Mouse (Mus musculus) forebrain, embryonic 15.5 days (tissue): ENCODE results near the gene Adipor1. TPM values are rescaled to one million over a fixed set of nuclear protein-coding genes. Genes with fewer than 3 reads are reported as not detected.
"Not testable (repeated sequence)": the region's sequence is repeated elsewhere in the genome, so short reads cannot be mapped to it uniquely, and the experiment has no call there.

Source experiments
- ATAC-seq: fragments of 200-750 bp; cut with Nextera tagmentation; replicated peaks from 2 replicates; pipeline ENCODE4 v1.8.0; 2017; ENCODE audit warnings: mild to moderate bottlenecking, moderate TSS enrichment, moderate library complexity
- H3K27ac ChIP-seq: fragments of 300-500 bp; sonication (generic); replicated peaks from 2 replicates; pipeline ENCODE4 v1.5.1; 2015; ENCODE audit warnings: mild to moderate bottlenecking, inconsistent platforms
- H3K27me3 ChIP-seq: fragments of 300-500 bp; sonication (generic); 2 replicates; pipeline ENCODE4 v1.6.1; 2015; ENCODE audit warnings: inconsistent platforms
- H3K36me3 ChIP-seq: fragments of 300-500 bp; sonication (generic); 2 replicates; pipeline ENCODE4 v1.6.1; 2015; ENCODE audit warnings: mild to moderate bottlenecking, inconsistent platforms
- H3K4me1 ChIP-seq: fragments of 300-500 bp; sonication (generic); 2 replicates; pipeline ENCODE4 v1.6.1; 2015; ENCODE audit warnings: inconsistent platforms
- H3K4me2 ChIP-seq: fragments of 300-500 bp; sonication (generic); replicated peaks from 2 replicates; pipeline ENCODE4 v1.6.1; 2015; ENCODE audit warnings: mild to moderate bottlenecking, inconsistent platforms
- H3K4me3 ChIP-seq: fragments of 300-500 bp; sonication (generic); 2 replicates; pipeline ENCODE4 v1.5.1; 2015; ENCODE audit warnings: mild to moderate bottlenecking, inconsistent platforms
- H3K9ac ChIP-seq: fragments of 300-500 bp; sonication (generic); replicated peaks from 2 replicates; pipeline ENCODE4 v1.6.1; 2015; ENCODE audit warnings: mild to moderate bottlenecking, inconsistent platforms
- H3K9me3 ChIP-seq: fragments of 300-500 bp; sonication (generic); 2 replicates; pipeline ENCODE4 v1.6.1; 2016; ENCODE audit warnings: inconsistent platforms
- WGBS: fragments of 180-500 bp; shearing (Covaris S2); methylation state at CpG from one replicate; pipeline ENCODE4 v1.1.7; 2015; ENCODE audit warnings: mixed read lengths; 5-methylcytosine and 5-hydroxymethylcytosine counted together
- polyA plus RNA-seq: library from polyadenylated mRNA; unstranded; fragments of >200 nt; fragmentation: Nextera tagmentation; extraction: Ambion mirVana; gene quantifications from 2 replicates; pipeline ENCODE4 v1.2.1, GENCODE M21; 2015

The Adipor1 gene
- polyA plus RNA-seq, 1 experiment from 2014 or later: 63.4 TPM

- no peak overlapping the region for H3K9ac ChIP-seq
- ATAC-seq: no peak
- H3K27ac ChIP-seq: no peak overlapping the region
- peaks cover 82% of the 10 kb centered on the region for H3K36me3 ChIP-seq
- no peak overlapping the region for H3K4me3 ChIP-seq
- no peaks in the 10 kb centered on the region for H3K27me3 ChIP-seq
- H3K4me1 ChIP-seq: no peaks in the 10 kb centered on the region
- no peak overlapping the region for H3K4me2 ChIP-seq
- 91% methylated on average over 5 of the region's 5 CpGs for WGBS
- H3K9me3 ChIP-seq: no peaks in the 10 kb centered on the region
Observed at GRCm38 (mm10) chr1:134426289-134426688, 11.1 kb downstream of the Adipor1 start.

- Histone ChIP-seq H3K27ac (no peak overlapping the region), H3K4me2 (no peak overlapping the region), H3K9me3 (no peaks in the 10 kb centered on the region), H3K9ac (no peak overlapping the region), H3K36me3 (peaks cover 49% of the 10 kb centered on the region), H3K4me3 (no peak overlapping the region), H3K4me1 (no peaks in the 10 kb centered on the region), H3K27me3 (no peaks in the 10 kb centered on the region)
- 91% methylated on average over 10 of the region's 10 CpGs for WGBS
- ATAC-seq: no peak
Observed at GRCm38 (mm10) chr1:134433002-134433401, 17.8 kb downstream of the Adipor1 start.

DNA sequence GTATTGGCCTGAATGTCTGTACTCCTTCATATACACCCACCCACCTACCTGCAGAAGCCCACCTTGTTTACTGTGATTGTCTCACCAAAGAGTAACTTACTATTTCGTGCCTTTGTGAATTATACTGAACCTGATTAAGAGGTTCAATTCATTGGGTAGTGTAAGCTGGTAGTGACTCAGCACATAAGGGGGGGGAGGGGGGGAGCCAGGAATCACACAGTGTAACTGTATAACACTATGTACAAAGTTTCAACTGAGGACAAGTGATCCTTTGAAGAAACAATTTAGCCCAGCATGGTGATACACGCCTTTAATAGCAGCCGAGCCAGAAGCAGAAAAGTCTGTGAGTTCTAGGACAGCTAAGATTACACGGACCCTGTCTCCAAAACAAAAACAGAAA, 18.3 kb downstream of the Adipor1 start:
- no peak overlapping the region for H3K9ac ChIP-seq
- H3K4me2 ChIP-seq: no peak overlapping the region
- no peak for ATAC-seq
- H3K4me3 ChIP-seq: no peak overlapping the region
- no peak overlapping the region for H3K27ac ChIP-seq
- peaks cover 44% of the 10 kb centered on the region for H3K36me3 ChIP-seq
- WGBS: 92% methylated on average over 4 of the region's 4 CpGs
- no peaks in the 10 kb centered on the region for H3K27me3 ChIP-seq
- no peaks in the 10 kb centered on the region for H3K4me1 ChIP-seq
- H3K9me3 ChIP-seq: no peaks in the 10 kb centered on the region

GRCm38 (mm10) chr1:134435414-134435813, 20.2 kb downstream of the Adipor1 start:
- no peak for ATAC-seq
- Histone ChIP-seq H3K4me3 (no peak overlapping the region), H3K27ac (no peak overlapping the region), H3K9ac (no peak overlapping the region), H3K9me3 (no peaks in the 10 kb centered on the region), H3K36me3 (peaks cover 29% of the 10 kb centered on the region), H3K4me1 (no peaks in the 10 kb centered on the region), H3K27me3 (no peaks in the 10 kb centered on the region), H3K4me2 (no peak overlapping the region)
- 22% methylated on average over 4 of the region's 4 CpGs for WGBS

DNA sequence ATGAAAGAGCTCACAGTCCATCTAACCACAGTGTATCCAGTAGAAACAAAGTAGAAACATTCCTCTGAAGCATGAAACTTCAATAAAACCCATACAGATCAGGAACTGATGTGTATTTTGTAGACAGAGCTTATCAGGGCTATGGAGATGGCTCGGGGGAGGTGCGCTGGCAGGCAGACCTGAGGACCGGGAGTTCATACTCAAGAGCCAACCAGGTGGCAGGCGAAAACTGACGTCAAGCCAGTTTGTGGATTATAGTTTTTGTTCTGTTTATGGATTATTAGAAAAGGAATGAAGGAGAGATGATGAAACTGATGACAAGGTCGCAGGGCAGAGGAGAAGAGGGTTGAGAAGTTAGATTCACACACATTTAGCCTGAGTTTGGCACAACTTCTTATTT, 25.3 kb downstream of the Adipor1 start:
- WGBS: 91% methylated on average over 6 of the region's 6 CpGs
- Histone ChIP-seq H3K9me3 (no peaks in the 10 kb centered on the region), H3K4me2 (no peak overlapping the region), H3K9ac (no peak overlapping the region), H3K4me1 (no peaks in the 10 kb centered on the region), H3K36me3 (no peaks in the 10 kb centered on the region), H3K4me3 (no peak overlapping the region), H3K27ac (no peak overlapping the region), H3K27me3 (no peaks in the 10 kb centered on the region)
- ATAC-seq: no peak

GRCm38 (mm10) chr1:134441737-134442136, 26.6 kb downstream of the Adipor1 start:
- H3K4me1 ChIP-seq, H3K36me3 ChIP-seq, H3K4me3 ChIP-seq, H3K4me2 ChIP-seq, H3K9ac ChIP-seq, H3K27me3 ChIP-seq, H3K9me3 ChIP-seq, ATAC-seq, H3K27ac ChIP-seq: not testable (repeated sequence)
- 89% methylated on average over 8 of the region's 10 CpGs for whole genome bisulfite sequencing

GRCm38 (mm10) chr1:134442394-134442793, 27.2 kb downstream of the Adipor1 start:
- H3K9ac ChIP-seq: no peak overlapping the region
- no peaks in the 10 kb centered on the region for H3K27me3 ChIP-seq
- no peak overlapping the region for H3K4me2 ChIP-seq
- H3K9me3 ChIP-seq: no peaks in the 10 kb centered on the region
- no peak overlapping the region for H3K27ac ChIP-seq
- H3K36me3 ChIP-seq: no peaks in the 10 kb centered on the region
- H3K4me3 ChIP-seq: no peak overlapping the region
- no peak for ATAC-seq
- 99% methylated on average over 3 of the region's 3 CpGs for whole genome bisulfite sequencing
- H3K4me1 ChIP-seq: no peaks in the 10 kb centered on the region

- not testable (repeated sequence) for H3K27me3 ChIP-seq, H3K9ac ChIP-seq
Observed at GRCm38 (mm10) chr1:134443288-134443687, 28.1 kb downstream of the Adipor1 start.

DNA sequence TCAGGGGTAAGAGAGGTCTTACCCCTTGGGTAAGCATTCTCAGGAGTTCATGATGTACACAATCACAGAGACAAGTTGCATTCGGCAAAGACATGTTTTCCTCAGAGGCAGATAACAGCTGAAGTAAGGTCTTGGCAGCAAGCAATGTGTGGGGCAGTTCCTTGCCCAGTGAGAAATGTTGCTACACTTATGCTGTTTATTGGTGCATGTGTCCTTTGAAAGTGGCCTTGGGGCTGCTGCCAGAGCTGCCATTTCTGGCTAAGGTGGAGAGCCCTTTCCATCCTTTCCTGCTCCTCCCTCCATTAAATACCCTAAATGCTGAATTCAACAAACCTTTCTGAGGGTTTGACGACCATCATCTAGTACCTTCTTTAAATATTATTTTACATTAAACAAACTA, 30.2 kb downstream of the Adipor1 start:
- Histone ChIP-seq H3K9ac (no peak overlapping the region), H3K36me3 (no peaks in the 10 kb centered on the region), H3K27me3 (no peaks in the 10 kb centered on the region), H3K9me3 (no peaks in the 10 kb centered on the region), H3K4me2 (no peak overlapping the region), H3K27ac (no peak overlapping the region), H3K4me1 (no peaks in the 10 kb centered on the region), H3K4me3 (no peak overlapping the region)
- no peak for ATAC-seq
- WGBS: 92% methylated on average over 2 of the region's 2 CpGs

More at GRCm38 (mm10) chr1:134443288-134443687, 28.1 kb downstream of the Adipor1 start:
- H3K4me1 ChIP-seq, H3K36me3 ChIP-seq, ATAC-seq, H3K27ac ChIP-seq, H3K9me3 ChIP-seq, H3K4me2 ChIP-seq, H3K4me3 ChIP-seq: not testable (repeated sequence)
- 89% methylated on average over 1 of the region's 1 CpGs for WGBS

DNA sequence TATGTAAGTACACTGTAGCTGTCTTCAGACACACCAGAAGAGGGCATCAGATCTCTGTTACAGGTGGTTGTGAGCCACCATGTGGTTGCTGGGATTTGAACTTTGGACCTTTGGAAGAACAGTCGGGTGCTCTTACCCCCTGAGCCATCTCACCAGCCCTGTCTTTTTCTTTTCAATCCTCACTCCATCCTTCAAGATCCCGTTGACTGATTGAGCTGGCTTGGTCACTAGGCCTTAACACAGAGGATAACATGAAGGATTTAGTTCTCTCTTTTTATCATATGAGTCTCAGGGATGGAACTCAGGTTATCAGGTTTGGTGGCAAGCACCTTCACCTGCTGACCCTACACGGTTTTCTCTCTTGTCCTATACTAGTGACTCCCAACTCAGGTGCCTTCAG, 33.4 kb downstream of the Adipor1 start:
- H3K9ac ChIP-seq, H3K27me3 ChIP-seq, H3K4me1 ChIP-seq, H3K4me3 ChIP-seq, H3K36me3 ChIP-seq, H3K27ac ChIP-seq, ATAC-seq, H3K9me3 ChIP-seq, H3K4me2 ChIP-seq: not testable (repeated sequence)
- 72% methylated on average over 3 of the region's 3 CpGs for WGBS

- Histone ChIP-seq H3K36me3 (no peaks in the 10 kb centered on the region), H3K4me1 (peaks cover 7% of the 10 kb centered on the region), H3K27ac (no peak overlapping the region), H3K9ac (no peak overlapping the region), H3K4me3 (no peak overlapping the region), H3K9me3 (no peaks in the 10 kb centered on the region), H3K27me3 (peaks cover 3% of the 10 kb centered on the region; the same call in 1 of the 2 replicates), H3K4me2 (no peak overlapping the region)
- WGBS: 87% methylated on average over 4 of the region's 4 CpGs
- no peak for ATAC-seq
Observed at GRCm38 (mm10) chr1:134450201-134450600, 35.0 kb downstream of the Adipor1 start.

- Histone ChIP-seq H3K36me3 (no peaks in the 10 kb centered on the region), H3K4me3 (no peak overlapping the region), H3K27me3 (peaks cover 3% of the 10 kb centered on the region; the same call in 1 of the 2 replicates), H3K4me2 (no peak overlapping the region), H3K9ac (no peak overlapping the region), H3K4me1 (peaks cover 10% of the 10 kb centered on the region), H3K9me3 (no peaks in the 10 kb centered on the region), H3K27ac (no peak overlapping the region)
- WGBS: 49% methylated on average over 3 of the region's 3 CpGs
- no peak for ATAC-seq
Observed at GRCm38 (mm10) chr1:134450986-134451385, 35.8 kb downstream of the Adipor1 start.
